18 mouse cellular contexts compared by ENCODE assay signal in the genomic region with DNA sequence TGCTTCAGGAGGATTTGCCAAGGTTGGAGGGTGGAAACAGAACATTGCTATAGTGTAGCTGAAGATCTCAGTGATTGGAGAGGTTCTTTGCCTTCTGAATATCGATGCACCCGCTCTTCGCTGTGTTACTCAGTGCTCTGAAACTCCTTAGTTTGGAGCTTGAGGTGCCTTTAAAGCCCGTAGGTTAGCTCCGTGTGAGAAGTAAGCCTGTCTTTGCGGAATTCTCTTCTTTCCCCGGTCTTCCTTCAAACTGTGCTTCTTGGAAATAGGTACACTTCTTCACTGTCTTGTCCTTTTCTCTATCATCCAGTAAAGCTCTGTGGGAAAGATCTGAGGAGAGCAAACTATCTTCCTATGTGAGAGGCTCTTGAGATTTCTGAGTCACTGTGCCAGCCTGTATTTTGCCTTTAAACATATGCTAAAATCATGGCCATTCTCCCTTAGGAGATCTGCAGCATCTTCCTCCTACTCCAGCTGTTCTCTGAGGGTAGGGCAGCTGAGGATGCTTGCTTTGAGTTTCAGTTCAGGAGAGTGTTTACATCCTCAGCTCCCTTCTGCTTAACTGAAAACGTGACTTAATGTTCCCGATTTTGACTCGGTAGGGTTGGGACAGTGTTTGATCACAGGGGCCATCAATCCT.
"Had no signal": no experiment of that assay in that cellular context is flagged by ENCODE, and none has a peak within 500 bp of the region (broad histone marks: within the 10 kb centered on the region; RNA-seq: fewer than 3 reads in every experiment).

No protein-coding gene starts in this region.

- ATAC-seq: hindbrain, embryonic 16.5 days; inflammation-experienced regulatory T-cells, adult 6 months; intestine, embryonic 15.5 days; intestine, postnatal 0 days; liver, embryonic 12.5 days had no signal

- DNase-seq: gastrocnemius, adult 2 months; gastrocnemius, postnatal 10 days; gastrocnemius, postnatal 25 days; heart, adult 18-20 months; heart, postnatal 10 days; heart, postnatal 4 days; kidney, adult 18-20 months; kidney, adult 8-10 months; kidney, postnatal 10 days; kidney, postnatal 25 days; layer of hippocampus, adult 9-11 months; layer of hippocampus, postnatal 36 days; left cerebral cortex, postnatal 4 days had no signal
